ENCODE assay signal across 18 mouse cellular contexts in the genomic region with DNA sequence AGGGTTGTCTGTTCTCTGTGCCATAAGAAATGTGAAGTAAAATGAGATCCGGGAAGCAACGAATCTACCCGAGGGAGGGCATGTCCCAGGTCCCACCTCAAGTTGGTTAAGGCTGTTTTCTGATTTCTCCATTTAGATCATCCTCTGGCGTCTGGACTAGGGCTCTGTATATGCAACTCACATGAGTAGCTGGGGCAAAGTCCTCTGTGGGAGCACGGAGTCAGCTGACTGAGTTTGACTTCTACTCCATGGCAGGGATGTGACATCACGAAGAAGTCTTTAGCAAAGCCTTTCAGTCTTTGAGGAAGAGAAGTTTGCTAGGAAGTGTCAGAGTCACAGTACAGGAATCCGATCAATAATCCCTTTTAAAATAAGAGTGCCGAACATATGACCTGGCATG.
"Had no signal": no experiment of that assay in that cellular context is flagged by ENCODE, and none has a peak within 500 bp of the region (broad histone marks: within the 10 kb centered on the region; RNA-seq: fewer than 3 reads in every experiment).

No protein-coding gene starts in this region.

- H3K4me1 ChIP-seq: midbrain, embryonic 10.5 days; midbrain, embryonic 12.5 days; neural tube, embryonic 13.5 days; neural tube, embryonic 15.5 days had no signal

- H3K4me3 ChIP-seq: midbrain, embryonic 10.5 days; midbrain, embryonic 12.5 days; myocyte; neural tube, embryonic 13.5 days; neural tube, embryonic 15.5 days had no signal

- H3K27ac ChIP-seq: midbrain, embryonic 10.5 days; midbrain, embryonic 12.5 days; neural tube, embryonic 13.5 days; neural tube, embryonic 15.5 days had no signal

- H3K27me3 ChIP-seq: midbrain, embryonic 12.5 days; neural tube, embryonic 13.5 days; neural tube, embryonic 15.5 days had no signal

- DNase-seq: liver, postnatal 0 days; lung, embryonic 14.5 days; lung, postnatal 10 days; lung, postnatal 4 days; midbrain, embryonic 14.5 days; retina, postnatal 1 day; right cerebral cortex, adult 18-20 months; right cerebral cortex, postnatal 25 days; right cerebral cortex, postnatal 4 days; spleen, adult 18-20 months; thymus, adult 18-20 months; thymus, postnatal 25 days; thymus, postnatal 4 days had no signal
